Mouse (Mus musculus): ENCODE results near the gene Id2. TPM values are rescaled to one million over a fixed set of nuclear protein-coding genes. Genes with fewer than 3 reads are reported as not detected.

Id2 gene
- polyA plus RNA-seq, 1 experiment from 2014 or later: 296 TPM

- no peak overlapping the region for H3K4me3 ChIP-seq (replicated peaks)
- no peaks in the 10 kb centered on the region for H3K9me3 ChIP-seq (replicated peaks)
- no peaks in the 10 kb centered on the region for H3K36me3 ChIP-seq
- 21% methylated on average over 19 of the region's 19 CpGs for WGBS
- peak; percentile 52; the same call in 1 of the 2 replicates for ATAC-seq (ENCODE audit: insufficient number of reproducible peaks, low FRiP score, low TSS enrichment, low read depth)
- H3K27me3 ChIP-seq: no peaks in the 10 kb centered on the region
- no peak overlapping the region for H3K27ac ChIP-seq (replicated peaks)
- peaks cover 25% of the 10 kb centered on the region for H3K4me1 ChIP-seq
- H3K9ac ChIP-seq: no peak overlapping the region
- no peak overlapping the region for H3K4me2 ChIP-seq (replicated peaks)
Measured at GRCm38 (mm10) chr12:25124431-25125238, 27.7 kb upstream of the Id2 start.

- Histone ChIP-seq H3K4me2 (replicated peaks) (no peak overlapping the region), H3K4me3 (replicated peaks) (no peak overlapping the region), H3K27ac (replicated peaks) (no peak overlapping the region), H3K4me1 (peaks cover 16% of the 10 kb centered on the region), H3K27me3 (no peaks in the 10 kb centered on the region), H3K36me3 (no peaks in the 10 kb centered on the region), H3K9me3 (replicated peaks) (no peaks in the 10 kb centered on the region), H3K9ac (no peak overlapping the region)
- WGBS: 89% methylated on average over 4 of the region's 4 CpGs
- no peak for ATAC-seq (ENCODE audit: insufficient number of reproducible peaks, low FRiP score, low TSS enrichment, low read depth)
Measured at GRCm38 (mm10) chr12:25120753-25121152, 23.8 kb upstream of the Id2 start.

- no peak overlapping the region for H3K4me3 ChIP-seq (replicated peaks)
- no peak overlapping the region for H3K9ac ChIP-seq
- H3K36me3 ChIP-seq: no peaks in the 10 kb centered on the region
- peaks cover 3% of the 10 kb centered on the region for H3K4me1 ChIP-seq
- peak; percentile 58; the same call in 1 of the 2 replicates for ATAC-seq (ENCODE audit: insufficient number of reproducible peaks, low FRiP score, low TSS enrichment, low read depth)
- 50% methylated on average over 15 of the region's 15 CpGs for WGBS
- no peak overlapping the region for H3K4me2 ChIP-seq (replicated peaks)
- H3K27me3 ChIP-seq: no peaks in the 10 kb centered on the region
- H3K27ac ChIP-seq (replicated peaks): no peak overlapping the region
- no peaks in the 10 kb centered on the region for H3K9me3 ChIP-seq (replicated peaks)
Measured at GRCm38 (mm10) chr12:25119278-25119677, 22.3 kb upstream of the Id2 start.

GRCm38 (mm10) chr12:25117856-25118511 lies 21.0 kb upstream of the Id2 start:
- Histone ChIP-seq H3K4me2 (replicated peaks) (no peak overlapping the region), H3K4me1 (no peaks in the 10 kb centered on the region), H3K27ac (replicated peaks) (no peak overlapping the region), H3K36me3 (no peaks in the 10 kb centered on the region), H3K27me3 (no peaks in the 10 kb centered on the region), H3K9me3 (replicated peaks) (no peaks in the 10 kb centered on the region), H3K9ac (no peak overlapping the region), H3K4me3 (replicated peaks) (no peak overlapping the region)
- ATAC-seq (ENCODE audit: insufficient number of reproducible peaks, low FRiP score, low TSS enrichment, low read depth): no peak
- WGBS: 83% methylated on average over 4 of the region's 4 CpGs

- no peak overlapping the region for H3K9ac ChIP-seq
- WGBS: 87% methylated on average over 2 of the region's 2 CpGs
Measured at GRCm38 (mm10) chr12:25116126-25116525, 19.2 kb upstream of the Id2 start.

GRCm38 (mm10) chr12:25114426-25114825 lies 17.5 kb upstream of the Id2 start:
- no peaks in the 10 kb centered on the region for H3K36me3 ChIP-seq
- no peak overlapping the region for H3K27ac ChIP-seq (replicated peaks)
- no peak for ATAC-seq (ENCODE audit: insufficient number of reproducible peaks, low FRiP score, low TSS enrichment, low read depth)
- H3K4me3 ChIP-seq (replicated peaks): no peak overlapping the region
- H3K4me1 ChIP-seq: no peaks in the 10 kb centered on the region
- H3K4me2 ChIP-seq (replicated peaks): no peak overlapping the region
- no peak overlapping the region for H3K9ac ChIP-seq
- no peaks in the 10 kb centered on the region for H3K27me3 ChIP-seq
- no peaks in the 10 kb centered on the region for H3K9me3 ChIP-seq (replicated peaks)
- 83% methylated on average over 1 of the region's 1 CpGs for WGBS

More at GRCm38 (mm10) chr12:25116126-25116525, 19.2 kb upstream of the Id2 start:
- H3K4me1 ChIP-seq: no peaks in the 10 kb centered on the region
- H3K9me3 ChIP-seq (replicated peaks): no peaks in the 10 kb centered on the region
- H3K4me3 ChIP-seq (replicated peaks): no peak overlapping the region
- H3K27ac ChIP-seq (replicated peaks): no peak overlapping the region
- H3K4me2 ChIP-seq (replicated peaks): no peak overlapping the region
- no peak for ATAC-seq (ENCODE audit: insufficient number of reproducible peaks, low FRiP score, low TSS enrichment, low read depth)
- no peaks in the 10 kb centered on the region for H3K36me3 ChIP-seq
- no peaks in the 10 kb centered on the region for H3K27me3 ChIP-seq

GRCm38 (mm10) chr12:25113357-25113756 lies 16.4 kb upstream of the Id2 start:
- 70% methylated on average over 2 of the region's 2 CpGs for WGBS
- H3K4me1 ChIP-seq: no peaks in the 10 kb centered on the region
- H3K4me3 ChIP-seq (replicated peaks): no peak overlapping the region
- no peak overlapping the region for H3K27ac ChIP-seq (replicated peaks)
- H3K4me2 ChIP-seq (replicated peaks): no peak overlapping the region
- no peaks in the 10 kb centered on the region for H3K27me3 ChIP-seq
- no peak overlapping the region for H3K9ac ChIP-seq
- no peak for ATAC-seq (ENCODE audit: insufficient number of reproducible peaks, low FRiP score, low TSS enrichment, low read depth)
- H3K36me3 ChIP-seq: no peaks in the 10 kb centered on the region
- no peaks in the 10 kb centered on the region for H3K9me3 ChIP-seq (replicated peaks)

- WGBS: 97% methylated on average over 2 of the region's 2 CpGs
- no peaks in the 10 kb centered on the region for H3K36me3 ChIP-seq
- no peaks in the 10 kb centered on the region for H3K9me3 ChIP-seq (replicated peaks)
- H3K4me3 ChIP-seq (replicated peaks): no peak overlapping the region
- no peak overlapping the region for H3K9ac ChIP-seq
- no peak overlapping the region for H3K4me2 ChIP-seq (replicated peaks)
- no peak for ATAC-seq (ENCODE audit: insufficient number of reproducible peaks, low FRiP score, low TSS enrichment, low read depth)
- H3K27me3 ChIP-seq: no peaks in the 10 kb centered on the region
- H3K27ac ChIP-seq (replicated peaks): no peak overlapping the region
- no peaks in the 10 kb centered on the region for H3K4me1 ChIP-seq
Measured at GRCm38 (mm10) chr12:25112806-25113205, 15.9 kb upstream of the Id2 start.

GRCm38 (mm10) chr12:25110682-25111078 lies 13.7 kb upstream of the Id2 start:
- no peak overlapping the region for H3K9ac ChIP-seq
- H3K4me3 ChIP-seq (replicated peaks): no peak overlapping the region
- H3K4me2 ChIP-seq (replicated peaks): no peak overlapping the region
- no peaks in the 10 kb centered on the region for H3K27me3 ChIP-seq
- H3K27ac ChIP-seq (replicated peaks): no peak overlapping the region
- no peaks in the 10 kb centered on the region for H3K9me3 ChIP-seq (replicated peaks)
- no peak for ATAC-seq (ENCODE audit: insufficient number of reproducible peaks, low FRiP score, low TSS enrichment, low read depth)
- WGBS: 90% methylated on average over 7 of the region's 7 CpGs
- H3K36me3 ChIP-seq: no peaks in the 10 kb centered on the region
- H3K4me1 ChIP-seq: peaks cover 3% of the 10 kb centered on the region; the same call in 1 of the 2 replicates

- ATAC-seq (ENCODE audit: insufficient number of reproducible peaks, low FRiP score, low TSS enrichment, low read depth): no peak
Measured at GRCm38 (mm10) chr12:25109971-25110681, 13.2 kb upstream of the Id2 start.

GRCm38 (mm10) chr12:25108865-25109264 lies 11.9 kb upstream of the Id2 start:
- H3K4me1 ChIP-seq: peaks cover 5% of the 10 kb centered on the region; the same call in 1 of the 2 replicates
- no peak for ATAC-seq (ENCODE audit: insufficient number of reproducible peaks, low FRiP score, low TSS enrichment, low read depth)
- no peak overlapping the region for H3K4me3 ChIP-seq (replicated peaks)
- no peaks in the 10 kb centered on the region for H3K36me3 ChIP-seq
- no peak overlapping the region for H3K4me2 ChIP-seq (replicated peaks)
- H3K9ac ChIP-seq: no peak overlapping the region
- no peaks in the 10 kb centered on the region for H3K27me3 ChIP-seq
- 68% methylated on average over 2 of the region's 2 CpGs for WGBS
- H3K9me3 ChIP-seq (replicated peaks): no peaks in the 10 kb centered on the region
- no peak overlapping the region for H3K27ac ChIP-seq (replicated peaks)

More at GRCm38 (mm10) chr12:25109971-25110681, 13.2 kb upstream of the Id2 start:
- Histone ChIP-seq H3K9ac (no peak overlapping the region), H3K4me1 (peaks cover 3% of the 10 kb centered on the region; the same call in 1 of the 2 replicates), H3K4me2 (replicated peaks) (no peak overlapping the region), H3K27ac (replicated peaks) (no peak overlapping the region), H3K9me3 (replicated peaks) (no peaks in the 10 kb centered on the region), H3K36me3 (no peaks in the 10 kb centered on the region), H3K4me3 (replicated peaks) (no peak overlapping the region), H3K27me3 (no peaks in the 10 kb centered on the region)
- WGBS: 64% methylated on average over 7 of the region's 7 CpGs
